In genomic region chr11:24305145-24305553, GRCm38 (mm10) we compare ENCODE assay signal across 8 mouse cellular contexts.
DNase-seq lines count a peak whose midpoint lies in the region; ATAC-seq lines count a peak whose summit lies in the region.

No protein-coding gene starts in this region.

- H3K4me3 ChIP-seq in hindbrain, embryonic 13.5 days: peak overlapping the region; percentile 30

- 0 out of 2 replicates have a peak overlapping the region, but pooled peaks have one; percentile 6 for H3K27ac ChIP-seq in hindbrain, embryonic 13.5 days

- H3K4me2 ChIP-seq in hindbrain, embryonic 13.5 days: peak overlapping the region; percentile 59

- H3K4me1 ChIP-seq in hindbrain, embryonic 13.5 days (replicated peaks): peaks cover 29% of the 10 kb centered on the region

- ATAC-seq in frontal cortex, adult (ENCODE audit: low TSS enrichment): 0 out of 2 replicates have a peak, but pooled peaks have one; percentile 17
- peak; percentile 77 for ATAC-seq in hindbrain, embryonic 13.5 days (ENCODE audit: low FRiP score)
- ATAC-seq in megakaryocyte, adult 5-6 weeks (ENCODE audit: poor library complexity, severe bottlenecking): peak; percentile 33; the same call in 1 of the 2 replicates

- H3K9ac ChIP-seq in hindbrain, embryonic 13.5 days: peak overlapping the region; percentile 51; the same call in 1 of the 2 replicates

- no peaks in the 10 kb centered on the region for H3K9me3 ChIP-seq in hindbrain, embryonic 13.5 days

- peaks cover 10% of the 10 kb centered on the region for H3K27me3 ChIP-seq in hindbrain, embryonic 13.5 days

- under 1% methylated on average over 17 of the region's 17 CpGs for WGBS in hindbrain, embryonic 13.5 days

- no peak for DNase-seq in frontal cortex, adult 2 months (ENCODE audit: extremely low spot score in 1 of 2, low spot score in 1 of 2)
- DNase-seq in thymus, postnatal 14 days: peak; percentile 19
- no peak for DNase-seq in thymus, adult 18-20 months
- peak; percentile 57 for DNase-seq in testis, postnatal 10 days (ENCODE audit: low spot score)
- DNase-seq in frontal cortex, postnatal 36 days (ENCODE audit: low spot score in 2 of 2): no peak

- H3K36me3 ChIP-seq in hindbrain, embryonic 13.5 days: no peaks in the 10 kb centered on the region

Comparison
In these comparisons a context has a peak if more than half of its experiments do, and no peak if none do; other contexts are left out.
1. DNase-seq: peak in thymus, postnatal 14 days (single experiment) and testis, postnatal 10 days (single experiment); none in frontal cortex, adult 2 months (0 of 2), thymus, adult 18-20 months (0 of 2) and frontal cortex, postnatal 36 days (0 of 2).
2. ATAC-seq: peak in every context shown above with its lines; median percentile 77 in hindbrain, embryonic 13.5 days; 33 in megakaryocyte, adult 5-6 weeks; 17 in frontal cortex, adult.